Mouse (Mus musculus) E14TG2a.4 (cell line): ENCODE results near the gene Sigirr.

Source experiments
- H3K27me3 ChIP-seq: 2 replicates; pipeline ENCODE4 v1.6.1; 2014; ENCODE audit warnings: low read length, control low read depth; ENCODE audit not compliant: insufficient read depth
- H3K36me3 ChIP-seq: 2 replicates; pipeline ENCODE4 v1.6.1; 2014; ENCODE audit warnings: low read length, control low read depth; ENCODE audit not compliant: insufficient read depth
- H3K4me1 ChIP-seq: replicated peaks from 2 replicates; pipeline ENCODE4 v1.6.1; 2014; ENCODE audit warnings: low read depth, low read length, control low read depth
- H3K4me3 ChIP-seq: replicated peaks from 2 replicates; pipeline ENCODE4 v1.5.1; 2014; ENCODE audit warnings: mild to moderate bottlenecking, low read length
- H3K9me3 ChIP-seq: 2 replicates; pipeline ENCODE4 v1.6.1; 2014; ENCODE audit warnings: low read length, control low read depth
- CTCF ChIP-seq: conservative IDR thresholded peaks from 2 replicates; pipeline ENCODE4 v1.5.1; 2014; ENCODE audit warnings: low read length
- NANOG ChIP-seq: IDR thresholded peaks from 2 replicates; pipeline ENCODE4 v1.6.1; 2014; ENCODE audit warnings: borderline replicate concordance, low read length, mixed read lengths
- POU5F1 ChIP-seq: IDR thresholded peaks from 2 replicates; pipeline ENCODE4 v1.6.1; 2014; ENCODE audit warnings: low read length, borderline replicate concordance

Sigirr gene

GRCm38 (mm10) chr7:141119487-141119886 is 19.1 kb upstream of the Sigirr start:
- TF ChIP-seq CTCF (no peak), NANOG (no peak), POU5F1 (no peak)
- Histone ChIP-seq H3K4me1 (peaks cover 82% of the 10 kb centered on the region), H3K36me3 (peaks cover 18% of the 10 kb centered on the region), H3K4me3 (no peak overlapping the region), H3K27me3 (no peaks in the 10 kb centered on the region), H3K9me3 (no peaks in the 10 kb centered on the region)

- no peak for TF ChIP-seq POU5F1
- TF ChIP-seq CTCF, result no peak
- no peak for TF ChIP-seq NANOG
- Histone ChIP-seq H3K9me3 (no peaks in the 10 kb centered on the region), H3K36me3 (peaks cover 22% of the 10 kb centered on the region), H3K4me3 (peak within 1 kb of the TSS; percentile 81), H3K27me3 (no peaks in the 10 kb centered on the region), H3K4me1 (peaks cover 89% of the 10 kb centered on the region)
Measured at GRCm38 (mm10) chr7:141117636-141118035, 17.3 kb upstream of the Sigirr start, which contains the start of gene Ano9. Gene Ano9 (minus strand): TSS chr7:141117806.

- Histone ChIP-seq H3K9me3 (no peaks in the 10 kb centered on the region), H3K4me1 (peaks cover 84% of the 10 kb centered on the region), H3K4me3 (0 out of 2 replicates have a peak overlapping the region, but pooled peaks have one; percentile 8), H3K27me3 (no peaks in the 10 kb centered on the region), H3K36me3 (peaks cover 26% of the 10 kb centered on the region)
- no peak for TF ChIP-seq POU5F1
- TF ChIP-seq CTCF, result no peak
- no peak for TF ChIP-seq NANOG
Measured at GRCm38 (mm10) chr7:141115874-141116273, 15.5 kb upstream of the Sigirr start.

GRCm38 (mm10) chr7:141103161-141103560 is 2.8 kb upstream of the Sigirr start:
- H3K4me3 ChIP-seq, result peak overlapping the region; percentile 7; the same call in 1 of the 2 replicates
- H3K27me3 ChIP-seq, result no peaks in the 10 kb centered on the region
- peaks cover 69% of the 10 kb centered on the region for H3K36me3 ChIP-seq
- peaks cover 42% of the 10 kb centered on the region for H3K4me1 ChIP-seq
- TF ChIP-seq CTCF (no peak), NANOG (no peak), POU5F1 (no peak)
- peaks cover 9% of the 10 kb centered on the region; the same call in 1 of the 2 replicates for H3K9me3 ChIP-seq

GRCm38 (mm10) chr7:141097177-141097576 is 3.2 kb downstream of the Sigirr start:
- Histone ChIP-seq H3K27me3 (no peaks in the 10 kb centered on the region; the same call in 1 of the 2 replicates), H3K9me3 (no peaks in the 10 kb centered on the region), H3K4me3 (no peak overlapping the region), H3K4me1 (peaks cover 77% of the 10 kb centered on the region), H3K36me3 (peaks cover 41% of the 10 kb centered on the region)
- TF ChIP-seq POU5F1 (no peak), NANOG (no peak), CTCF (no peak)

- TF ChIP-seq POU5F1 (no peak), CTCF (no peak), NANOG (no peak)
- peaks cover 82% of the 10 kb centered on the region for H3K4me1 ChIP-seq
- no peaks in the 10 kb centered on the region for H3K9me3 ChIP-seq
- H3K27me3 ChIP-seq, result no peaks in the 10 kb centered on the region; the same call in 1 of the 2 replicates
- peaks cover 41% of the 10 kb centered on the region for H3K36me3 ChIP-seq
- peak overlapping the region; percentile 78 for H3K4me3 ChIP-seq
Measured at GRCm38 (mm10) chr7:141096649-141097056, 3.7 kb downstream of the Sigirr start.

- TF ChIP-seq NANOG (no peak), POU5F1 (no peak), CTCF (no peak)
- H3K9me3 ChIP-seq, result no peaks in the 10 kb centered on the region
- no peaks in the 10 kb centered on the region; the same call in 1 of the 2 replicates for H3K27me3 ChIP-seq
- peaks cover 41% of the 10 kb centered on the region for H3K36me3 ChIP-seq
- peaks cover 85% of the 10 kb centered on the region for H3K4me1 ChIP-seq
- peak overlapping the region; percentile 78 for H3K4me3 ChIP-seq
Measured at GRCm38 (mm10) chr7:141096021-141096420, 4.4 kb downstream of the Sigirr start.

- H3K4me3 ChIP-seq, result peak overlapping the region; percentile 41
- peaks cover 91% of the 10 kb centered on the region for H3K4me1 ChIP-seq
- H3K36me3 ChIP-seq, result peaks cover 55% of the 10 kb centered on the region
- H3K9me3 ChIP-seq, result no peaks in the 10 kb centered on the region
- H3K27me3 ChIP-seq, result peaks cover 2% of the 10 kb centered on the region; the same call in 1 of the 2 replicates
- TF ChIP-seq CTCF (no peak), POU5F1 (no peak), NANOG (no peak)
Measured at GRCm38 (mm10) chr7:141094487-141095205, 5.7 kb downstream of the Sigirr start.

- Histone ChIP-seq H3K4me1 (peaks cover 91% of the 10 kb centered on the region), H3K36me3 (peaks cover 62% of the 10 kb centered on the region), H3K27me3 (peaks cover 7% of the 10 kb centered on the region), H3K9me3 (no peaks in the 10 kb centered on the region), H3K4me3 (no peak overlapping the region)
- TF ChIP-seq NANOG, result no peak
- TF ChIP-seq CTCF, result no peak
- no peak for TF ChIP-seq POU5F1
Measured at GRCm38 (mm10) chr7:141093950-141094349, 6.4 kb downstream of the Sigirr start.
